Mouse (Mus musculus) urinary bladder, postnatal 25 days (tissue): ENCODE results near the gene Fbxo46.

Experiments
- DNase-seq: peaks from one replicate; pipeline ENCODE4 v3.0.0; 2022; ENCODE audit warnings: low spot score

The Fbxo46 gene

GRCm38 (mm10) chr7:19093537-19094385 lies 25.9 kb upstream of the Fbxo46 start:
- DNase-seq: peak; percentile 93

GRCm38 (mm10) chr7:19094471-19094825 lies 25.2 kb upstream of the Fbxo46 start, which contains the start of gene Six5:
TSS of gene Six5 (plus strand) at chr7:19094594.
- peak; percentile 53 for DNase-seq

GRCm38 (mm10) chr7:19094826-19095750 lies 24.6 kb upstream of the Fbxo46 start:
- DNase-seq: peak; percentile 52

GRCm38 (mm10) chr7:19095751-19096110 lies 23.9 kb upstream of the Fbxo46 start:
- peak; percentile 57 for DNase-seq

GRCm38 (mm10) chr7:19096421-19096976 lies 23.2 kb upstream of the Fbxo46 start:
- DNase-seq: no peak

GRCm38 (mm10) chr7:19097217-19097616 lies 22.4 kb upstream of the Fbxo46 start:
- DNase-seq: no peak

GRCm38 (mm10) chr7:19097863-19098262 lies 21.8 kb upstream of the Fbxo46 start:
- DNase-seq: no peak

GRCm38 (mm10) chr7:19098811-19099210 lies 20.8 kb upstream of the Fbxo46 start:
- no peak for DNase-seq

GRCm38 (mm10) chr7:19100290-19100689 lies 19.4 kb upstream of the Fbxo46 start:
- DNase-seq: no peak

- no peak for DNase-seq
These were observed 15.9 kb upstream of the Fbxo46 start for GRCm38 (mm10) chr7:19103741-19104140.

GRCm38 (mm10) chr7:19104486-19104885 lies 15.2 kb upstream of the Fbxo46 start:
- no peak for DNase-seq

GRCm38 (mm10) chr7:19107436-19107835 lies 12.2 kb upstream of the Fbxo46 start:
- DNase-seq: no peak

GRCm38 (mm10) chr7:19109565-19109964 lies 10.1 kb upstream of the Fbxo46 start:
- DNase-seq: no peak

GRCm38 (mm10) chr7:19118028-19118771 lies 1.5 kb upstream of the Fbxo46 start, which contains the start of gene Gm4969:
TSS of gene Gm4969 (minus strand) at chr7:19118368.
- DNase-seq: peak; percentile 50

GRCm38 (mm10) chr7:19119083-19119482 lies 576 bp upstream of the Fbxo46 start:
- no peak for DNase-seq

- no peak for DNase-seq
These were observed 2.0 kb downstream of the Fbxo46 start for GRCm38 (mm10) chr7:19121686-19122085.

- no peak for DNase-seq
These were observed 5.1 kb downstream of the Fbxo46 start for GRCm38 (mm10) chr7:19124713-19125112.

- no peak for DNase-seq
These were observed 8.1 kb downstream of the Fbxo46 start for GRCm38 (mm10) chr7:19127744-19128143.

- DNase-seq: no peak
These were observed 9.7 kb downstream of the Fbxo46 start for GRCm38 (mm10) chr7:19129396-19129795.

- DNase-seq: no peak
These were observed 11.0 kb downstream of the Fbxo46 start for GRCm38 (mm10) chr7:19130657-19131056.

- DNase-seq: peak; percentile 95
These were observed 11.7 kb downstream of the Fbxo46 start for GRCm38 (mm10) chr7:19131324-19131848.
